In the genomic region with DNA sequence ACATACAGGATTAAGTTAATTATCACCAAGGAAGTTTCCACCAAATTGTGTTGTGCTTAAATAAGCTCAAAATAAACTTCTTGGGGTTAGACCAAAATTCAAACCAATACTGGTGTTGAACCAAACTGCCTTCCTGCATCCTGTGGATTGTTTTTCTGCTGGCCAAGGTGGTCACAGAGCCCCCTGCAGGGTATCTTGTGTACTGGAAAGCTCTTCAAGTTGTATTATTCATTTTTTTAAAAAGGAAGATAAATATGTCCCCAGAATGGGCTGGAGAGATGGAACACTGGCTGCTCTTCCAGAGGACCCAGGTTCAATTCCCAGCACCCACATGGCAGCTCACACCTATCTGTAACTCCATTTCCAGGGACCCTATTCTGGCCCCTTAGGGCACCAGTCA, we compare ENCODE assay signal across 20 mouse cellular contexts. TPM values are rescaled to one million over a fixed set of nuclear protein-coding genes. Genes with fewer than 3 reads are reported as not detected.
DNase-seq lines count a peak whose midpoint lies in the region; ATAC-seq and TF ChIP-seq lines count a peak whose summit lies in the region.
"Had no signal": no experiment of that assay in that cellular context is flagged by ENCODE, and none has a peak within 500 bp of the region (broad histone marks: within the 10 kb centered on the region; RNA-seq: fewer than 3 reads in every experiment).

No protein-coding gene starts in this region.

- no peaks in the 10 kb centered on the region for H3K4me1 ChIP-seq in forebrain, postnatal 0 days (ENCODE audit: insufficient read depth)
- H3K4me1 ChIP-seq in forebrain, embryonic 10.5 days: peaks cover 3% of the 10 kb centered on the region
- H3K4me1 ChIP-seq in embryonic facial prominence, embryonic 10.5 days: peaks cover 3% of the 10 kb centered on the region

- H3K9ac ChIP-seq in forebrain, postnatal 0 days: no peak overlapping the region
- H3K9ac ChIP-seq: embryonic facial prominence, embryonic 12.5 days; limb, embryonic 15.5 days; lung, embryonic 14.5 days had no signal

- no peak for DNase-seq in forebrain, postnatal 0 days
- DNase-seq in forebrain, embryonic 10.5 days (ENCODE audit: extremely low spot score, low spot score): no peak
- peak; percentile 26 for DNase-seq in retina, postnatal 1 day
- DNase-seq in retina, embryonic 14.5 days (ENCODE audit: low spot score): no peak
- peak; percentile 49 for DNase-seq in thymus, postnatal 4 days
- DNase-seq in embryonic facial prominence, embryonic 10.5 days (ENCODE audit: low spot score): no peak
- no peak for DNase-seq in layer of hippocampus, adult 9-11 months
- DNase-seq: adrenal gland, adult 8-10 months; cerebellum, adult 9-11 months; heart, adult 18-20 months; kidney, adult 2 months; lung, embryonic 14.5 days; right cerebral cortex, postnatal 25 days had no signal

- TF ChIP-seq CTCF in forebrain, postnatal 0 days (IDR thresholded peaks at IDR 0.05; ENCODE audit: low read depth): peak; percentile 18; the same call in 1 of the 2 replicates

- H3K9me3 ChIP-seq in forebrain, postnatal 0 days (ENCODE audit: low read length): no peaks in the 10 kb centered on the region
- H3K9me3 ChIP-seq in forebrain, embryonic 10.5 days: no peaks in the 10 kb centered on the region
- H3K9me3 ChIP-seq in embryonic facial prominence, embryonic 10.5 days: no peaks in the 10 kb centered on the region
- H3K9me3 ChIP-seq: embryonic facial prominence, embryonic 12.5 days; limb, embryonic 15.5 days; midbrain, embryonic 10.5 days had no signal

- H3K4me3 ChIP-seq in forebrain, postnatal 0 days (ENCODE audit: low read depth, low read length): no peak overlapping the region
- no peak overlapping the region for H3K4me3 ChIP-seq in forebrain, embryonic 10.5 days
- no peak overlapping the region for H3K4me3 ChIP-seq in embryonic facial prominence, embryonic 10.5 days
- H3K4me3 ChIP-seq: embryonic facial prominence, embryonic 12.5 days; limb, embryonic 15.5 days; midbrain, embryonic 10.5 days had no signal

- H3K4me2 ChIP-seq in forebrain, postnatal 0 days (ENCODE audit: low read depth): no peak overlapping the region
- H3K4me2 ChIP-seq: embryonic facial prominence, embryonic 12.5 days; limb, embryonic 15.5 days; lung, embryonic 14.5 days had no signal

- H3K36me3 ChIP-seq in forebrain, postnatal 0 days (ENCODE audit: insufficient read depth): no peaks in the 10 kb centered on the region
- no peaks in the 10 kb centered on the region for H3K36me3 ChIP-seq in forebrain, embryonic 10.5 days (replicated peaks)
- H3K36me3 ChIP-seq in embryonic facial prominence, embryonic 10.5 days (replicated peaks): no peaks in the 10 kb centered on the region
- H3K36me3 ChIP-seq: embryonic facial prominence, embryonic 12.5 days; limb, embryonic 15.5 days; midbrain, embryonic 10.5 days had no signal

- no peaks in the 10 kb centered on the region for H3K27me3 ChIP-seq in forebrain, postnatal 0 days (ENCODE audit: insufficient read depth, low read length)
- H3K27me3 ChIP-seq in forebrain, embryonic 10.5 days (ENCODE audit: poor library complexity, severe bottlenecking): no peaks in the 10 kb centered on the region
- no peaks in the 10 kb centered on the region for H3K27me3 ChIP-seq in embryonic facial prominence, embryonic 10.5 days (replicated peaks; ENCODE audit: low read depth, poor library complexity, severe bottlenecking)
- H3K27me3 ChIP-seq: embryonic facial prominence, embryonic 12.5 days; limb, embryonic 15.5 days had no signal

- ATAC-seq in forebrain, postnatal 0 days: no peak
- ATAC-seq in granulocyte monocyte progenitor cell, adult 5-6 weeks (replicated peaks; ENCODE audit: poor library complexity, severe bottlenecking): peak; percentile 44; the same call in 1 of the 2 replicates

- H3K27ac ChIP-seq in forebrain, postnatal 0 days (ENCODE audit: low read depth, low read length): no peak overlapping the region
- no peak overlapping the region for H3K27ac ChIP-seq in forebrain, embryonic 10.5 days
- H3K27ac ChIP-seq in embryonic facial prominence, embryonic 10.5 days (replicated peaks): no peak overlapping the region
- H3K27ac ChIP-seq: embryonic facial prominence, embryonic 12.5 days; limb, embryonic 15.5 days; midbrain, embryonic 10.5 days had no signal

RNA-seq across cellular contexts. Expression of gene Btbd1, which starts 5.6 kb away (rescaled TPM):
- total RNA-seq in forebrain, postnatal 0 days (2014; rRNA removed): 142 TPM in 2 replicates
- 101 and 104 TPM in 2 replicates for polyA plus RNA-seq in forebrain, postnatal 0 days (2015; fragmentation: Nextera tagmentation; extraction: Ambion mirVana)
- polyA plus RNA-seq in forebrain, embryonic 10.5 days (2016; fragmentation: Nextera tagmentation; extraction: Ambion mirVana): 56.6 and 60.7 TPM in 2 replicates
- 37.4 and 79.2 TPM in 2 replicates for total RNA-seq in granulocyte monocyte progenitor cell, adult 5-6 weeks (2014; fragmentation: Nextera tagmentation)
- 87.9 and 103 TPM in 2 replicates for total RNA-seq in granulocyte monocyte progenitor cell, adult 5-6 weeks (2017)
- 56.2 and 58.9 TPM in 2 replicates for polyA plus RNA-seq in embryonic facial prominence, embryonic 10.5 days (2016; fragmentation: Nextera tagmentation; extraction: Ambion mirVana)

RNA-seq across cellular contexts. Expression of gene Gm10160, which starts 20.7 kb away (rescaled TPM):
- not detected in 2 replicates for total RNA-seq in forebrain, postnatal 0 days (2014; rRNA removed)
- polyA plus RNA-seq in forebrain, postnatal 0 days (2015; fragmentation: Nextera tagmentation; extraction: Ambion mirVana): not detected in 2 replicates
- not detected in 2 replicates for polyA plus RNA-seq in forebrain, embryonic 10.5 days (2016; fragmentation: Nextera tagmentation; extraction: Ambion mirVana)
- total RNA-seq in granulocyte monocyte progenitor cell, adult 5-6 weeks (2014; fragmentation: Nextera tagmentation): not detected in 2 replicates
- total RNA-seq in granulocyte monocyte progenitor cell, adult 5-6 weeks (2017): not detected in 2 replicates
- polyA plus RNA-seq in embryonic facial prominence, embryonic 10.5 days (2016; fragmentation: Nextera tagmentation; extraction: Ambion mirVana): not detected in 2 replicates
- total RNA-seq: adrenal gland, adult 8-10 months; heart, adult 18-20 months; hematopoietic stem cell, adult 5-6 weeks had no signal
- polyA plus RNA-seq: C2C12; embryonic facial prominence, embryonic 12.5 days; kidney, adult 2 months; limb, embryonic 15.5 days; lung, embryonic 14.5 days; midbrain, embryonic 10.5 days; urinary bladder, adult 2 months had no signal

RNA-seq across cellular contexts. Expression of gene Tm6sf1, which starts 24.0 kb away (rescaled TPM):
- 5.4 and 12.9 TPM in 2 replicates for total RNA-seq in forebrain, postnatal 0 days (2014; rRNA removed)
- polyA plus RNA-seq in forebrain, postnatal 0 days (2015; fragmentation: Nextera tagmentation; extraction: Ambion mirVana): 5.0 and 7.0 TPM in 2 replicates
- polyA plus RNA-seq in forebrain, embryonic 10.5 days (2016; fragmentation: Nextera tagmentation; extraction: Ambion mirVana): 11.2 and 11.7 TPM in 2 replicates
- 177 and 196 TPM in 2 replicates for total RNA-seq in granulocyte monocyte progenitor cell, adult 5-6 weeks (2014; fragmentation: Nextera tagmentation)
- 132 and 194 TPM in 2 replicates for total RNA-seq in granulocyte monocyte progenitor cell, adult 5-6 weeks (2017)
- 10.7 and 12.2 TPM in 2 replicates for polyA plus RNA-seq in embryonic facial prominence, embryonic 10.5 days (2016; fragmentation: Nextera tagmentation; extraction: Ambion mirVana)

RNA-seq across cellular contexts. Expression of gene 3110040N11Rik, which starts 45.6 kb away (rescaled TPM):
- 46.3 and 50.9 TPM in 2 replicates for total RNA-seq in forebrain, postnatal 0 days (2014; rRNA removed)
- 59.3 and 59.8 TPM in 2 replicates for polyA plus RNA-seq in forebrain, postnatal 0 days (2015; fragmentation: Nextera tagmentation; extraction: Ambion mirVana)
- polyA plus RNA-seq in forebrain, embryonic 10.5 days (2016; fragmentation: Nextera tagmentation; extraction: Ambion mirVana): 38.3 and 40.9 TPM in 2 replicates
- 20.0 and 28.1 TPM in 2 replicates for total RNA-seq in granulocyte monocyte progenitor cell, adult 5-6 weeks (2014; fragmentation: Nextera tagmentation)
- total RNA-seq in granulocyte monocyte progenitor cell, adult 5-6 weeks (2017): 69.5 and 80.4 TPM in 2 replicates
- polyA plus RNA-seq in embryonic facial prominence, embryonic 10.5 days (2016; fragmentation: Nextera tagmentation; extraction: Ambion mirVana): 42.6 and 50.2 TPM in 2 replicates

Comparison
In these comparisons a context has a peak if more than half of its experiments do, and no peak if none do; other contexts are left out.
1. DNase-seq: peak in retina, postnatal 1 day (single experiment) and thymus, postnatal 4 days (single experiment); none in forebrain, postnatal 0 days (single experiment), forebrain, embryonic 10.5 days (single experiment), retina, embryonic 14.5 days (single experiment), embryonic facial prominence, embryonic 10.5 days (single experiment) and layer of hippocampus, adult 9-11 months (single experiment).